Mouse (Mus musculus) ES-Bruce4 (cell line): ENCODE results near the gene Atg4c. TPM values are rescaled to one million over a fixed set of nuclear protein-coding genes. Genes with fewer than 3 reads are reported as not detected.

Experiments
- H3K27ac ChIP-seq: 2 replicates; pipeline ENCODE4 v1.5.1; 2012; ENCODE audit warnings: low read length, inconsistent platforms; ENCODE audit not compliant: insufficient read depth
- H3K27me3 ChIP-seq: 2 replicates; pipeline ENCODE4 v1.6.1; 2012; ENCODE audit warnings: mild to moderate bottlenecking, low read length, inconsistent platforms; ENCODE audit not compliant: control insufficient read depth, poor library complexity, insufficient read depth, severe bottlenecking
- H3K36me3 ChIP-seq: 2 replicates; pipeline ENCODE4 v1.6.1; 2012; ENCODE audit warnings: inconsistent platforms, mild to moderate bottlenecking, low read length, moderate library complexity; ENCODE audit not compliant: control insufficient read depth, poor library complexity, insufficient read depth, severe bottlenecking
- H3K4me1 ChIP-seq: one replicate; pipeline ENCODE4 v1.8.1; 2011; ENCODE audit warnings: low read length; ENCODE audit not compliant: control insufficient read depth, insufficient read depth
- H3K4me3 ChIP-seq: 2 replicates; pipeline ENCODE4 v1.5.1; 2011; ENCODE audit warnings: low read depth, mild to moderate bottlenecking, low read length
- H3K9ac ChIP-seq: 2 replicates; pipeline ENCODE4 v1.6.1; 2012; ENCODE audit warnings: low read depth, mild to moderate bottlenecking, inconsistent platforms; ENCODE audit not compliant: poor library complexity, severe bottlenecking
- H3K9me3 ChIP-seq: replicated peaks from 2 replicates; pipeline ENCODE4 v1.6.1; 2012; ENCODE audit warnings: mild to moderate bottlenecking, low read length, inconsistent platforms; ENCODE audit not compliant: control insufficient read depth, poor library complexity, insufficient read depth, severe bottlenecking
- CTCF ChIP-seq: IDR thresholded peaks from one replicate; pipeline ENCODE4 v1.8.1; 2011; ENCODE audit warnings: low read depth, low read length
- EP300 ChIP-seq: IDR thresholded peaks from 2 replicates; pipeline ENCODE4 v1.6.1; 2011; ENCODE audit warnings: low read depth, low read length; ENCODE audit not compliant: insufficient read depth
- POLR2A ChIP-seq: IDR thresholded peaks from one replicate; pipeline ENCODE4 v1.8.1; 2011; ENCODE audit warnings: low read length; ENCODE audit not compliant: insufficient read depth
- polyA plus RNA-seq: library from polyadenylated mRNA; stranded (reverse); fragments of >200 nt; gene quantifications from 2 replicates; pipeline ENCODE4 v1.2.4, GENCODE M21; 2011; ENCODE audit warnings: low read depth; ENCODE audit not compliant: missing spikeins, insufficient read depth, insufficient read length

The Atg4c gene
- polyA plus RNA-seq, 1 experiment = 16.5 TPM

- H3K4me1 ChIP-seq = no peaks in the 10 kb centered on the region
- TF ChIP-seq CTCF (no peak), EP300 (no peak), POLR2A (no peak)
- no peaks in the 10 kb centered on the region for H3K36me3 ChIP-seq
- peak overlapping the region; percentile 57 for H3K9ac ChIP-seq
- no peak overlapping the region for H3K27ac ChIP-seq
- no peak overlapping the region for H3K4me3 ChIP-seq
- no peaks in the 10 kb centered on the region for H3K27me3 ChIP-seq
- H3K9me3 ChIP-seq = peaks cover 7% of the 10 kb centered on the region
These were observed 1.1 kb downstream of the Atg4c start for GRCm38 (mm10) chr4:99194826-99195225.

- peaks cover 7% of the 10 kb centered on the region for H3K9me3 ChIP-seq
- peak overlapping the region; percentile 37; the same call in 1 of the 2 replicates for H3K27ac ChIP-seq
- H3K4me3 ChIP-seq = no peak overlapping the region
- no peaks in the 10 kb centered on the region for H3K4me1 ChIP-seq
- H3K9ac ChIP-seq = no peak overlapping the region
- no peaks in the 10 kb centered on the region for H3K27me3 ChIP-seq
- H3K36me3 ChIP-seq = no peaks in the 10 kb centered on the region
- TF ChIP-seq CTCF (no peak), EP300 (no peak), POLR2A (no peak)
These were observed 5.0 kb downstream of the Atg4c start for GRCm38 (mm10) chr4:99198721-99199120.

- Histone ChIP-seq H3K4me3 (no peak overlapping the region), H3K9ac (no peak overlapping the region), H3K27me3 (no peaks in the 10 kb centered on the region), H3K27ac (no peak overlapping the region), H3K36me3 (no peaks in the 10 kb centered on the region), H3K9me3 (peaks cover 7% of the 10 kb centered on the region), H3K4me1 (no peaks in the 10 kb centered on the region)
- TF ChIP-seq CTCF = no peak
- TF ChIP-seq POLR2A = no peak
- no peak for TF ChIP-seq EP300
These were observed 6.1 kb downstream of the Atg4c start for GRCm38 (mm10) chr4:99199757-99200251.

DNA sequence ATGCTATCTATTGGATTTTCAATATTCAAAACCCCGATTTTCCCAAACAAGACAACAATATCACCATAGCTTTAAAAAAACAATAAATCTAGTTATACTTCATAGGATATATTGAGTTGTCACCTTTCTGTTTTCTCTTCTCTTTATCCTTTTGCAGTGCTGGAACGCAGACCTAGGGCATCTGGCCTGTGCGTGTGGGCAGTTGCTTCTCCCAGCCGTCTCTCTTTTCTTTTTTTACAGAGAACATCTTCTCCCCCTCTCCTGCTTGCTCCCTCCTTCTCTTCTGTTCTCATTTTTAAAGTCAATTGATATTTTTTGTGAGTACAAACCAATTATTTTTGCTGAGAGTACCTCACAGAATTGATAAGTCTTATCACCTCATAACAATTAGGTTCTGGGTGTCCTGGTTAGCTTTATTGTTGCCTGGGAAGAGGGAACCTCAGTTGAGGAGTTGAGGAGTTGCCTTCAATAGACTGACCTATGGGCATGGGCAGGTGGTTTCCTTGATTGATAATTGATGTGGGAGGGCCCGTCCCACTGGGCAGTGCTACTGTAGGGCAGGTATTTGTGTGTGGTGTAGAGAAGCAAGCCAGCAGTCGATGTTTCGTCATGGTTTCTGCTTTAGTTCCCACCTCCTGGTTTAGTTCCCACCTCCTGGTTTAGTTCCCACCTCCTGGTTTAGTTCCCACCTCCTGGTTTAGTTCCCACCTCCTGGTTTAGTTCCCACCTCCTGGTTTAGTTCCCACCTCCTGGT is 6.8 kb downstream of the Atg4c start:
- H3K4me1 ChIP-seq = no peaks in the 10 kb centered on the region
- H3K36me3 ChIP-seq = no peaks in the 10 kb centered on the region
- TF ChIP-seq POLR2A = no peak
- TF ChIP-seq EP300 = no peak
- TF ChIP-seq CTCF = no peak
- H3K9me3 ChIP-seq = peaks cover 7% of the 10 kb centered on the region
- no peaks in the 10 kb centered on the region for H3K27me3 ChIP-seq
- no peak overlapping the region for H3K27ac ChIP-seq
- H3K4me3 ChIP-seq = peak overlapping the region; percentile 6; the same call in 1 of the 2 replicates
- H3K9ac ChIP-seq = no peak overlapping the region

- TF ChIP-seq EP300 (no peak), CTCF (no peak), POLR2A (no peak)
- no peak overlapping the region for H3K4me3 ChIP-seq
- no peaks in the 10 kb centered on the region for H3K27me3 ChIP-seq
- no peaks in the 10 kb centered on the region for H3K36me3 ChIP-seq
- no peak overlapping the region for H3K27ac ChIP-seq
- H3K9me3 ChIP-seq = no peaks in the 10 kb centered on the region
- no peak overlapping the region for H3K9ac ChIP-seq
- no peaks in the 10 kb centered on the region for H3K4me1 ChIP-seq
These were observed 12.0 kb downstream of the Atg4c start for GRCm38 (mm10) chr4:99205773-99206172.

GRCm38 (mm10) chr4:99206356-99206755 is 12.6 kb downstream of the Atg4c start:
- H3K9me3 ChIP-seq = no peaks in the 10 kb centered on the region
- no peaks in the 10 kb centered on the region for H3K27me3 ChIP-seq
- H3K9ac ChIP-seq = no peak overlapping the region
- TF ChIP-seq EP300 = no peak
- TF ChIP-seq CTCF = no peak
- TF ChIP-seq POLR2A = no peak
- no peaks in the 10 kb centered on the region for H3K36me3 ChIP-seq
- H3K4me3 ChIP-seq = no peak overlapping the region
- no peaks in the 10 kb centered on the region for H3K4me1 ChIP-seq
- no peak overlapping the region for H3K27ac ChIP-seq
